Mouse (Mus musculus) liver, postnatal 0 days (tissue): ENCODE results near the gene Hexim1. TPM values are rescaled to one million over a fixed set of nuclear protein-coding genes. Genes with fewer than 3 reads are reported as not detected.

Experiments
- ATAC-seq: fragments of 200-750 bp; cut with Nextera tagmentation; 2 replicates; pipeline ENCODE4 v1.8.0; 2017; ENCODE audit warnings: mild to moderate bottlenecking, moderate library complexity
- DNase-seq: peaks from one replicate; pipeline ENCODE4 v3.0.0-alpha.2; 2016
- H3K27ac ChIP-seq: fragments of 300-500 bp; sonication (generic); 2 replicates; pipeline ENCODE4 v1.5.1; 2014; ENCODE audit warnings: antibody characterized with exemption, moderate library complexity, mild to moderate bottlenecking, low read depth
- H3K27me3 ChIP-seq: fragments of 300-500 bp; sonication (generic); 2 replicates; pipeline ENCODE4 v1.6.1; 2014; ENCODE audit warnings: low read length, control low read depth, mixed read lengths; ENCODE audit not compliant: insufficient read depth
- H3K36me3 ChIP-seq: fragments of 300-500 bp; sonication (generic); replicated peaks from 2 replicates; pipeline ENCODE4 v1.6.1; 2014; ENCODE audit warnings: mild to moderate bottlenecking, control low read depth, low read length, moderate library complexity, mixed read lengths; ENCODE audit not compliant: insufficient read depth
- H3K4me1 ChIP-seq: fragments of 300-500 bp; sonication (generic); 2 replicates; pipeline ENCODE4 v1.6.1; 2014; ENCODE audit warnings: antibody characterized with exemption, mild to moderate bottlenecking, control low read depth; ENCODE audit not compliant: insufficient read depth
- H3K4me2 ChIP-seq: fragments of 300-500 bp; sonication (generic); 2 replicates; pipeline ENCODE4 v1.6.1; 2014; ENCODE audit warnings: low read depth, mild to moderate bottlenecking, low read length, moderate library complexity, mixed read lengths
- H3K4me3 ChIP-seq: fragments of 300-500 bp; sonication (generic); 2 replicates; pipeline ENCODE4 v1.5.1; 2014; ENCODE audit warnings: low read depth, low read length
- H3K9ac ChIP-seq: fragments of 300-500 bp; sonication (generic); replicated peaks from 2 replicates; pipeline ENCODE4 v1.6.1; 2014; ENCODE audit warnings: mild to moderate bottlenecking, moderate library complexity
- H3K9me3 ChIP-seq: fragments of 300-500 bp; sonication (generic); 2 replicates; pipeline ENCODE4 v1.6.1; 2016; ENCODE audit warnings: mild to moderate bottlenecking, control low read depth, low read length, mixed read lengths
- CTCF ChIP-seq: sonication (generic); IDR thresholded peaks from 2 replicates; pipeline ENCODE4 v1.5.1; 2016; ENCODE audit warnings: antibody characterized with exemption, low read depth
- EP300 ChIP-seq: IDR thresholded peaks from 2 replicates; pipeline ENCODE4 v1.6.1; 2016; ENCODE audit warnings: antibody characterized with exemption, low read depth, mild to moderate bottlenecking
- WGBS: fragments of 180-500 bp; shearing (Covaris S2); extraction: QIAGEN DNeasy Blood & Tissue Kit; methylation state at CpG from one replicate; pipeline ENCODE4 v1.1.7; 2014; ENCODE audit not compliant: insufficient replicate concordance; 5-methylcytosine and 5-hydroxymethylcytosine counted together
- polyA plus RNA-seq: library from polyadenylated mRNA; unstranded; fragments of >200 nt; fragmentation: Nextera tagmentation; extraction: Ambion mirVana; gene quantifications from 2 replicates; pipeline ENCODE4 v1.2.1, GENCODE M21; 2015

The Hexim1 gene
- polyA plus RNA-seq, 1 experiment from 2014 or later: 2.7 TPM

DNA sequence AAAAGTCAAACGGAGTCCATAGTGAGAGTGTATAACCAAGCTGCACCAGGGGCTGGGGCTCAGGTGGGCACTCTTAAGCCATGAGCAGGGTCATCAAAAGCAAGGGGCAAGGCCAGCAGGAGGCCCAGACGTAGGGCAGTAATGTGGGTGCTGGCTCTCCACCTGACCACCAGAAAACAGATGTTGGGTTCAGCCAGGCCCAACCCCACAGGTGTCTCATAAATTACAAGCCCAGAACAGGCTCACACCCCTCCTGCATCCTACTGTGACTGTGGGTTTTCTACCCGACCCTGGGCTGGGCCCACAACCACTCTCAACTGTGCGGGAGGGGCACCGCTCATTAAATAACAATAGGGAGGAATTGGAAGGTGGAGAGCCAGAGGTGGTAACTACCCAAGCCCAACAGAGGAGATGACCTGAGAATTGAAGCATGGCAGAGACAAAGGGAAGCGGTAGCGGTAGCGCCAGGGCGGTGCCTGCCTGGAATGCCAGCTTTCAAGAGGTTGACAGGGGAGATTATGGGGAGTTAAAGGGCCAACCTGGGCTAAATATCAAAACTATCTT, 20.8 kb upstream of the Hexim1 start:
- DNase-seq (no peak), ATAC-seq (no peak)
- H3K4me1 ChIP-seq: peaks cover 5% of the 10 kb centered on the region; the same call in 1 of the 2 replicates
- no peak for TF ChIP-seq EP300
- no peak for TF ChIP-seq CTCF
- no peak overlapping the region for H3K27ac ChIP-seq
- 75% methylated on average over 9 of the region's 9 CpGs for WGBS
- no peak overlapping the region for H3K9ac ChIP-seq
- H3K4me2 ChIP-seq: no peak overlapping the region
- peaks cover under 1% of the 10 kb centered on the region for H3K27me3 ChIP-seq
- no peaks in the 10 kb centered on the region for H3K9me3 ChIP-seq
- no peak overlapping the region for H3K4me3 ChIP-seq
- no peaks in the 10 kb centered on the region for H3K36me3 ChIP-seq

DNA sequence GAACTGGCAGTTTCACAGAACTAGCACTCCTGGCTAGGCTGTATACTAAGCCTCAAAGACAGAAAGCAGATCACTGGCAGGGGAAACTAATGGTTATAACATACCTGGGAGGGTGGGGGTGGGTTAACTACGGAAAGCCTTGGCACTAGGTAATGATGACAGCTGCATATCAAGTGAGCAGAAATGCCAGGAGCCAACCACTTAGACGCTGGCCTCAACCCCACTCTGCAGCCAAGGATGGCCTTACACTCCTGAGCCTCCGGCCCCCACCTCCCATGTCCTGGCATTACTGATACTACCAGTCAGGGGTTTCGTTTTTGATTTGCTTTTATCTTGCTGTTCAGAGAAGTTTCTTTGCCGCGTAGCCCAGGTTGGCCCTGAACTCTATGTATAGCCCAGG, 20.2 kb upstream of the Hexim1 start:
- Histone ChIP-seq H3K9me3 (no peaks in the 10 kb centered on the region), H3K4me2 (no peak overlapping the region), H3K4me3 (no peak overlapping the region), H3K4me1 (peaks cover 5% of the 10 kb centered on the region; the same call in 1 of the 2 replicates), H3K36me3 (no peaks in the 10 kb centered on the region), H3K27me3 (peaks cover 7% of the 10 kb centered on the region), H3K27ac (no peak overlapping the region), H3K9ac (no peak overlapping the region)
- ATAC-seq (no peak), DNase-seq (no peak)
- TF ChIP-seq EP300: no peak
- WGBS: 86% methylated on average over 6 of the region's 6 CpGs

GRCm38 (mm10) chr11:103096979-103097894, 18.8 kb upstream of the Hexim1 start:
- Histone ChIP-seq H3K4me1 (peaks cover 19% of the 10 kb centered on the region), H3K27ac (no peak overlapping the region), H3K4me2 (no peak overlapping the region), H3K36me3 (no peaks in the 10 kb centered on the region), H3K9me3 (no peaks in the 10 kb centered on the region), H3K9ac (no peak overlapping the region), H3K4me3 (no peak overlapping the region), H3K27me3 (peaks cover 20% of the 10 kb centered on the region)
- WGBS: 38% methylated on average over 22 of the region's 22 CpGs
- TF ChIP-seq EP300: no peak
- TF ChIP-seq CTCF: no peak
- no peak for ATAC-seq
- DNase-seq: peak; percentile 15

GRCm38 (mm10) chr11:103098531-103099190, 17.4 kb upstream of the Hexim1 start:
- peaks cover 28% of the 10 kb centered on the region for H3K4me1 ChIP-seq
- TF ChIP-seq EP300 (no peak), CTCF (no peak)
- no peak overlapping the region for H3K4me2 ChIP-seq
- H3K4me3 ChIP-seq: no peak overlapping the region
- H3K36me3 ChIP-seq: no peaks in the 10 kb centered on the region
- ATAC-seq: no peak
- no peak for DNase-seq
- 73% methylated on average over 11 of the region's 11 CpGs for WGBS
- no peaks in the 10 kb centered on the region for H3K9me3 ChIP-seq
- no peak overlapping the region for H3K9ac ChIP-seq
- H3K27ac ChIP-seq: no peak overlapping the region
- H3K27me3 ChIP-seq: peaks cover 20% of the 10 kb centered on the region

DNA sequence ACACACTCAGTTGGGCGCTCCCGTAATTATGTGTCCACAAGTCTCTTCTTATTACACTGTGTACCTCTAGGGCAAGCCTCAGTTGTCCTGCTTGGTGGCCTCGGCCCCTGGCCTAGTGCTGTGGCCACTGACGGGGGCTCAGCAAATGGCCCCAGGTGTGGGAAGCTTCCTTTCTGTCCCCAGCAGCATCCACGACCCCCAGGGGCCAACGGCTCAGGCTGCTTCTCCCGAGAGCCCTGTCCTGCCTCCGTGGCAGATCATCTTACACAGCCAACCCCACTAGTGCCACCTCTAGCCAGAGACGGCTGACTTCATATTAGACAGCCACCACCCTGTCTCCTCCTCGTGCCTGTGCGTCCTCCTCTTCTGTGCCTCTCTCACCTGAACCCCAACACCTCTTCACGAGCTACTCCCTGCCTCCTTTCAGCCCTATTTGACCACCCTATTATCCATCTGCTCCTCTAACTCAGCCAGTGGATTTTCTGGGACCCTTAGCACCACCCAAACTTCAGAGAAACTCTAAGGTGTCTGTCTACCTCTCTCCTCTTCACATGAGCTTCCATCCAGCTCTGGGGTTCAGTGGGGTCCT, 16.6 kb upstream of the Hexim1 start:
- ATAC-seq: no peak
- DNase-seq: peak; percentile 14
- H3K27me3 ChIP-seq: peaks cover 20% of the 10 kb centered on the region
- TF ChIP-seq CTCF (no peak), EP300 (no peak)
- 61% methylated on average over 12 of the region's 12 CpGs for WGBS
- no peak overlapping the region for H3K4me2 ChIP-seq
- no peaks in the 10 kb centered on the region for H3K9me3 ChIP-seq
- no peaks in the 10 kb centered on the region for H3K36me3 ChIP-seq
- H3K4me3 ChIP-seq: no peak overlapping the region
- no peak overlapping the region for H3K27ac ChIP-seq
- H3K4me1 ChIP-seq: peaks cover 31% of the 10 kb centered on the region
- no peak overlapping the region for H3K9ac ChIP-seq

DNA sequence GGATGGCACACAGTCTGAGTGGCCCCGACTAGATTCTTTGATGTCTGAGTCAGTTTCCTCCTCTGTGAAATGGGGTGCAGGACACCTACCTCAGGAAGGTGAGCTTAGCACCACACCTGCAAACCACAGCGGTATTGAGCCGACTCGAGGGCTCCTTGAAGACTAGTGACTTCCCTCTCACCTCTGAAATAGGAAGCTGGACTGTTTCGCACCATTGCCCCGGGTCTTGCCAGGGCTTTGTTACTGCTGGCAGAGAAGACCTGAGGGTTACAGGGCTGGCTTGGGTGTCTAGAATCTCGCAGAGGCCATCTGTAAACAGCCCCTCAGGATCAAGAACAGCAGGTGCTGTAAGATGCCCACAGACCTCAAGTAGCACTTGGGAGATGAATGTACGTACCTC, 15.7 kb upstream of the Hexim1 start:
- no peak for TF ChIP-seq CTCF
- TF ChIP-seq EP300: no peak
- no peak overlapping the region for H3K27ac ChIP-seq
- H3K9me3 ChIP-seq: no peaks in the 10 kb centered on the region
- H3K9ac ChIP-seq: no peak overlapping the region
- no peak overlapping the region for H3K4me2 ChIP-seq
- 60% methylated on average over 8 of the region's 8 CpGs for WGBS
- no peaks in the 10 kb centered on the region for H3K36me3 ChIP-seq
- ATAC-seq (no peak), DNase-seq (peak; percentile 19)
- H3K27me3 ChIP-seq: peaks cover 20% of the 10 kb centered on the region
- peaks cover 40% of the 10 kb centered on the region for H3K4me1 ChIP-seq
- H3K4me3 ChIP-seq: no peak overlapping the region
